Mouse (Mus musculus): ENCODE measurements around the gene Wdr74. TPM values are rescaled to one million over a fixed set of nuclear protein-coding genes. Genes with fewer than 3 reads are reported as not detected.

Gene Wdr74
- polyA plus RNA-seq, 1 experiment, result 48.9 TPM

DNA sequence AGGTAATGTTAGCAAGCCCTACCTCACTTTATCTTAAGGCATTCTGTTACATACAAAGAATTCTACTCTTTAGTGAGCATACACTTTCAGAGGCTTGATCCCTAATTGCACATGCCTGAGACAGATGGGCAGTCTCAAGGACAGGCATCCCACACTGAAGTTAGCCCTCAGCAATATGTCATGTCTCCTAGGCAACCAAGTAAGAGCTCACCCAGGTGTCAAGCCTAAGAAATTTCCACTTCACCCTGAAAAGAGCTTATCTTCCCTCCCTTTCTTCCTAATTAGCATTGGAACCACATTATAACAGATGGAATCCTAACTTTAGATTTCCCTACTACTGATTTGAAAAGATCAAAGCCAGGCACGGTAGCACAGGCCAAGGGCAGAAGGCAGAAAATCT lies 53.5 kb downstream of the Wdr74 start:
- no peak for DNase-seq (ENCODE audit: extremely low spot score in 1 of 2, low spot score in 1 of 2)

DNA sequence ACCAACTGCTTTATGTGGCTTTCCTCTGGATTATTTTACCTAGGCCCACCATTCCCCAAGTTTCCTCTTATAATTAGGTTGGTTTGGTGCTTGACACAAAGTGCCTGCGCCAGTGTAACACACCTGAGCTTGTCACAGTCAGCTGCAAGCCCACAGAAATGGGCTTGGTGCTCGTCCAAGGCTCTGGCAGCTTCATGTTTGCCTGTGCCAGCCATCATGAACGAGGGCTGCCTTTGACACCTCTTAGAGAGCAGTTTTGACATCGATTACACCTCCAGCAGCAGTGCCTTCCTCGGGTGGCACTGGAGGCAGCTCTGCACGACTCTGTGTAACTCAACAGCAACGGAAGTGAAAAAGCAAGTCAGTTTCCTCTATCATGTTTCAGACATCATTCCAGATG lies 54.5 kb downstream of the Wdr74 start:
- DNase-seq (ENCODE audit: extremely low spot score in 1 of 2, low spot score in 1 of 2), result peak in 1 of 2 experiments; percentile 57

Other genes with a start within 250 kb of the Wdr74 start
- 24.4 and 33.8 TPM in 2 replicates for gene Slc22a8, start 144.6 kb upstream of the Wdr74 start, polyA plus RNA-seq (2012; rRNA removed)
- 5.6 and 9.2 TPM in 2 replicates for gene Slc22a6, start 117.8 kb upstream of the Wdr74 start, polyA plus RNA-seq (2012; rRNA removed)
- 78.1 and 81.1 TPM in 2 replicates for gene Chrm1, start 72.0 kb upstream of the Wdr74 start, polyA plus RNA-seq (2012; rRNA removed)
- gene Slc3a2, start 12.5 kb upstream of the Wdr74 start, polyA plus RNA-seq (2012; rRNA removed), result 183 and 188 TPM in 2 replicates
- gene 1700092M07Rik, start 4.9 kb downstream of the Wdr74 start, polyA plus RNA-seq (2012; rRNA removed), result 0.34 and 0.92 TPM in 2 replicates
- 111 and 130 TPM in 2 replicates for gene Stx5a, start 5.6 kb downstream of the Wdr74 start, polyA plus RNA-seq (2012; rRNA removed)
- gene Nxf1, start 21.2 kb downstream of the Wdr74 start, polyA plus RNA-seq (2012; rRNA removed), result 128 and 139 TPM in 2 replicates
- gene Tmem223, start 35.2 kb downstream of the Wdr74 start, polyA plus RNA-seq (2012; rRNA removed), result 124 and 140 TPM in 2 replicates
- gene Tmem179b, start 38.6 kb downstream of the Wdr74 start, polyA plus RNA-seq (2012; rRNA removed), result 16.9 and 18.1 TPM in 2 replicates
- 15.8 and 17.4 TPM in 2 replicates for gene Taf6l, start 50.6 kb downstream of the Wdr74 start, polyA plus RNA-seq (2012; rRNA removed)
- gene Polr2g, start 62.8 kb downstream of the Wdr74 start, polyA plus RNA-seq (2012; rRNA removed), result 159 and 171 TPM in 2 replicates
- gene Zbtb3, start 66.7 kb downstream of the Wdr74 start, polyA plus RNA-seq (2012; rRNA removed), result 3.8 and 4.6 TPM in 2 replicates
- 27.2 and 30.9 TPM in 2 replicates for gene Ttc9c, start 83.5 kb downstream of the Wdr74 start, polyA plus RNA-seq (2012; rRNA removed)
- 92.6 and 96.8 TPM in 2 replicates for gene Hnrnpul2, start 84.2 kb downstream of the Wdr74 start, polyA plus RNA-seq (2012; rRNA removed)
- not detected in 2 replicates for gene AC129217.1, start 93.9 kb downstream of the Wdr74 start, polyA plus RNA-seq (2012; rRNA removed)
- 122 and 130 TPM in 2 replicates for gene Bscl2, start 101.6 kb downstream of the Wdr74 start, polyA plus RNA-seq (2012; rRNA removed)
- 248 and 262 TPM in 2 replicates for gene Gng3, start 103.4 kb downstream of the Wdr74 start, polyA plus RNA-seq (2012; rRNA removed)
- 0.96 and 1.2 TPM in 2 replicates for gene Lrrn4cl, start 114.9 kb downstream of the Wdr74 start, polyA plus RNA-seq (2012; rRNA removed)
- gene Ubxn1, start 135.7 kb downstream of the Wdr74 start, polyA plus RNA-seq (2012; rRNA removed), result 129 and 137 TPM in 2 replicates
- 67.7 and 70.4 TPM in 2 replicates for gene Uqcc3, start 145.1 kb downstream of the Wdr74 start, polyA plus RNA-seq (2012; rRNA removed)
- 3.7 and 4.0 TPM in 2 replicates for gene Lbhd1, start 147.9 kb downstream of the Wdr74 start, polyA plus RNA-seq (2012; rRNA removed)
- not detected in 2 replicates for gene Gm49403, start 148.1 kb downstream of the Wdr74 start, polyA plus RNA-seq (2012; rRNA removed)
- gene 1810009A15Rik, start 153.0 kb downstream of the Wdr74 start, polyA plus RNA-seq (2012; rRNA removed), result 36.6 and 41.3 TPM in 2 replicates
- not detected in 2 replicates for gene Gm49416, start 153.1 kb downstream of the Wdr74 start, polyA plus RNA-seq (2012; rRNA removed)
- gene Ints5, start 157.2 kb downstream of the Wdr74 start, polyA plus RNA-seq (2012; rRNA removed), result 14.8 and 15.8 TPM in 2 replicates
- 87.7 and 95.2 TPM in 2 replicates for gene Ganab, start 162.2 kb downstream of the Wdr74 start, polyA plus RNA-seq (2012; rRNA removed)
- 190 and 210 TPM in 2 replicates for gene B3gat3, start 184.5 kb downstream of the Wdr74 start, polyA plus RNA-seq (2012; rRNA removed)
- gene Rom1, start 193.5 kb downstream of the Wdr74 start, polyA plus RNA-seq (2012; rRNA removed), result 8.3 and 9.6 TPM in 2 replicates
- gene Eml3, start 193.7 kb downstream of the Wdr74 start, polyA plus RNA-seq (2012; rRNA removed), result 13.9 and 14.1 TPM in 2 replicates
- 27.6 and 31.0 TPM in 2 replicates for gene Mta2, start 206.0 kb downstream of the Wdr74 start, polyA plus RNA-seq (2012; rRNA removed)
- 19.6 and 20.5 TPM in 2 replicates for gene Tut1, start 218.0 kb downstream of the Wdr74 start, polyA plus RNA-seq (2012; rRNA removed)
- gene Eef1g, start 231.2 kb downstream of the Wdr74 start, polyA plus RNA-seq (2012; rRNA removed), result 257 and 281 TPM in 2 replicates

All from frontal cortex, adult 2 months (tissue).